Mouse (Mus musculus) left cerebral cortex, adult 9 months (tissue): ENCODE measurements around the gene Kcnv2.

Source experiments
- DNase-seq, 2 experiments: peaks; one replicate each; pipeline ENCODE4 v3.0.0; 2022; ENCODE audit warnings: low spot score in 2 of 2

Gene Kcnv2

GRCm38 (mm10) chr19:27364521-27364931 lies 42.1 kb downstream of the Kcnv2 start:
- no peak for DNase-seq

GRCm38 (mm10) chr19:27366113-27366746 lies 43.8 kb downstream of the Kcnv2 start:
- no peak for DNase-seq

- no peak for DNase-seq
Observed at GRCm38 (mm10) chr19:27369461-27370135, 47.2 kb downstream of the Kcnv2 start.

GRCm38 (mm10) chr19:27370174-27370573 lies 47.8 kb downstream of the Kcnv2 start:
- DNase-seq, result no peak

- DNase-seq, result no peak
Observed at GRCm38 (mm10) chr19:27370784-27371183, 48.4 kb downstream of the Kcnv2 start.

- no peak for DNase-seq
Observed at GRCm38 (mm10) chr19:27379712-27380401, 57.5 kb downstream of the Kcnv2 start.

GRCm38 (mm10) chr19:27382131-27382530 lies 59.7 kb downstream of the Kcnv2 start:
- no peak for DNase-seq

- no peak for DNase-seq
Observed at GRCm38 (mm10) chr19:27383266-27383665, 60.9 kb downstream of the Kcnv2 start.

GRCm38 (mm10) chr19:27385304-27385703 lies 62.9 kb downstream of the Kcnv2 start:
- peak in 1 of 2 experiments; percentile 14 for DNase-seq
